Mouse (Mus musculus) hematopoietic stem cell, adult 5-6 weeks (primary cell): Measurements from ENCODE around the gene Gstm2. TPM values are rescaled to one million over a fixed set of nuclear protein-coding genes. Genes with fewer than 3 reads are reported as not detected.
"Not testable (repeated sequence)": the region's sequence is repeated elsewhere in the genome, so short reads cannot be mapped to it uniquely, and the experiment has no call there.

Experiments used
- ATAC-seq, 2 experiments: fragments of 125-278 bp in 1 of 2; replicated peaks in 1 of 2; 2 replicates each; pipeline ENCODE4 v1.8.0; 2016 to 2017; ENCODE audit warnings: inconsistent platforms in 2 of 2, mild to moderate bottlenecking in 2 of 2, moderate number of reproducible peaks in 2 of 2, low read depth in 1 of 2, moderate TSS enrichment in 1 of 2; ENCODE audit not compliant: low FRiP score in 2 of 2, poor library complexity in 2 of 2, severe bottlenecking in 2 of 2, insufficient read depth in 1 of 2, low TSS enrichment in 1 of 2
- total RNA-seq: library from RNA; stranded (forward); fragments of 172-1452, 232-1000 nt; gene quantifications from 2 replicates; pipeline ENCODE4 v1.2.3, GENCODE M21; 2017

Gstm2 gene
- 1.7 and 2.8 TPM in 2 replicates for total RNA-seq

- no peak for ATAC-seq
Measured at GRCm38 (mm10) chr3:107986041-107986562, at the start of gene Gstm2. Gene Gstm2, minus strand, starts transcription at chr3:107986453.

GRCm38 (mm10) chr3:108033156-108033555, 46.9 kb upstream of the Gstm2 start:
- ATAC-seq: no peak

- ATAC-seq: no peak
Measured at GRCm38 (mm10) chr3:108032113-108032512, 45.9 kb upstream of the Gstm2 start.

- no peak for ATAC-seq
Measured at GRCm38 (mm10) chr3:108028641-108029365, 42.5 kb upstream of the Gstm2 start.

- no peak for ATAC-seq
Measured at GRCm38 (mm10) chr3:108026597-108026996, 40.3 kb upstream of the Gstm2 start.

- ATAC-seq: peak in 1 of 2 experiments; percentile 26; a peak in 1 of 4 replicates
Measured at GRCm38 (mm10) chr3:108026049-108026448, 39.8 kb upstream of the Gstm2 start.

GRCm38 (mm10) chr3:108025318-108025717, 39.1 kb upstream of the Gstm2 start:
- no peak for ATAC-seq

- no peak for ATAC-seq
Measured at GRCm38 (mm10) chr3:108022650-108023049, 36.4 kb upstream of the Gstm2 start.

- not testable (repeated sequence) for ATAC-seq
Measured at GRCm38 (mm10) chr3:108020351-108021022, 34.2 kb upstream of the Gstm2 start.

- not testable (repeated sequence) for ATAC-seq
Measured at GRCm38 (mm10) chr3:108019226-108019625, 33.0 kb upstream of the Gstm2 start.

GRCm38 (mm10) chr3:108018190-108018820, 32.1 kb upstream of the Gstm2 start:
- peak; percentile 14 to 16 for ATAC-seq

GRCm38 (mm10) chr3:108017473-108018189, 31.4 kb upstream of the Gstm2 start, which contains the start of gene Gstm1:
Gene Gstm1, minus strand, starts transcription at chr3:108017973.
- peak; percentile 85 to 91 for ATAC-seq

GRCm38 (mm10) chr3:108016468-108016867, 30.2 kb upstream of the Gstm2 start:
- not testable (repeated sequence) for ATAC-seq

- no peak for ATAC-seq
Measured at GRCm38 (mm10) chr3:108014974-108015346, 28.7 kb upstream of the Gstm2 start.

- no peak for ATAC-seq
Measured at GRCm38 (mm10) chr3:108014098-108014973, 28.1 kb upstream of the Gstm2 start.

GRCm38 (mm10) chr3:108013331-108013871, 27.1 kb upstream of the Gstm2 start:
- ATAC-seq: 0 out of 4 replicates have a peak, but pooled peaks of 1 of the 2 experiments have one; percentile 5
